Mouse (Mus musculus): ENCODE measurements around the gene Patj. TPM values are rescaled to one million over a fixed set of nuclear protein-coding genes. Genes with fewer than 3 reads are reported as not detected.

Gene Patj
- polyA plus RNA-seq (2012; rRNA removed), result 4.2 and 5.3 TPM in 2 replicates

GRCm38 (mm10) chr4:98395690-98396437 lies at the start of gene Patj:
Gene Patj, plus strand, starts transcription at chr4:98395785.

GRCm38 (mm10) chr4:98382716-98383424 lies 12.7 kb upstream of the Patj start, which contains the start of gene Tm2d1:
Gene Tm2d1, minus strand, starts transcription at chr4:98383306.

GRCm38 (mm10) chr4:98726590-98727237 lies 331.1 kb downstream of the Patj start, which contains the start of gene L1td1:
Gene L1td1, plus strand, starts transcription at chr4:98726734.

Other genes starting within 250 kb of the Patj start
- gene Tm2d1, start 12.5 kb upstream of the Patj start, polyA plus RNA-seq (2012; rRNA removed), result 5.5 and 5.6 TPM in 2 replicates